Mouse (Mus musculus) spleen, adult 12 weeks (tissue): ENCODE results near the gene Tut1.

Source experiments
- DNase-seq: peaks from one replicate; pipeline ENCODE4 v3.0.0; 2022; ENCODE audit warnings: low spot score

The Tut1 gene

DNA sequence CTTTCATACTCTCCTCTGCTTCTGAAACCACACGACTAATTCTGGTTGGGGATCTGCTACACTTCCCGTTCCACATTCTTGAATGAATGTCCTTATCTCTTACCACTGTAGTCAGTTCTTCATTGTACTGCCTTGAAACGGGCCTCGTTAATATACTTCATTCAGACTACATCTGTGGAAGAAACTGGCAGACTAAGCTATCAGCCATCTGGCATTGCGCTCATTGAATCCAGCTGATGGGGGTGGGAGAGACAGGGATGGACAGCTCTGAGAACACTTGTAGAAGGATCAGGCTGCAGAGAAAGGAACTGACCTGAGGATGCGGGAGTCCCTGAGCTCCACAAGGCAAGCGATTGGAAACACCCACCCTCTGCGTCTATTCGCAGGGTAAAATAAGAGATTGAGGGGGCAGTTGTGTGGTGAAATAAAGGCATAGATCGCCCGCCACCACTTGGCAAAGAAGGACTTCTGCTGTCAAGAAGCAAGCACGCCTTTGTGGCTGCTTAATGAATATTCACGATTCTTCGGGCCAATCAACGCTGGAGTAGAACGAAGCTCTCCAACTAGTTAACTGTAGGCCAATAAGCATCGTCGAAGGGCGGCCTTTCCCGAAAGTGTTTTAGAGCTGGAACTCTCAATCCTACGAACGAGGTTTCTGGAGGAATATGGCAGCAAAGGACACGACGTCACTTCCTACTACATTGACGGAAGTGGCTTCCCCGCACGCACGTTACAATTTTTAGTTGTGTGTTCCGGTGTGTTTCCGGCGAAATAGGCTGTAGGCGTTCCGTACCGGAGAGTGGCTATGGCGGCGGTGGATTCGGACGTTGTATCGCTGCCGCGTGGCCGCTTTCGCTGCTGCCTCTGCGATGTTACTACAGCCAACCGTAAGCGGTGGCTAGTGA, at the start of gene Tut1:
Tut1 (plus strand) TSS at position 713 of the 905 bp plus-strand sequence.
- DNase-seq: peak; percentile 83

DNA sequence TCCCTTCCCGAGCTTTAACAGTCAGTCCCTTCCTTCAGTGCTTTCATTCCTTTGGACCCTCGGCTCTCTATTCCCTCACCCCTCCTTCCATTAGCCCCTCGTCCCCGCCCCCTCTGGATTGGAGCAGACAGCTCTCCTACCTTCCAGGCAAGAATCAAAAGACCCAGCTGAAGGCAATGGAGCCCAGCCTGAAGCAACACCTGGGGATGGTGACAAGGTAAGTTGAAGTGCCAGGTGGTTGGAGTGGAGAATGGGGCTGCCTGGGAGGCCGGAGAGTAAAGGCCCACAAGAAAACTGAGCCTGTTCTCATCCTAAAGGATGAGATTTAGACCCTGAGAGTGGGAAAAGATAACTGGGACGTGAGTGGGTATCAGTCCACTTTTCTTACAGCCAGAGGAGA, 45.1 kb upstream of the Tut1 start:
- DNase-seq: no peak

DNA sequence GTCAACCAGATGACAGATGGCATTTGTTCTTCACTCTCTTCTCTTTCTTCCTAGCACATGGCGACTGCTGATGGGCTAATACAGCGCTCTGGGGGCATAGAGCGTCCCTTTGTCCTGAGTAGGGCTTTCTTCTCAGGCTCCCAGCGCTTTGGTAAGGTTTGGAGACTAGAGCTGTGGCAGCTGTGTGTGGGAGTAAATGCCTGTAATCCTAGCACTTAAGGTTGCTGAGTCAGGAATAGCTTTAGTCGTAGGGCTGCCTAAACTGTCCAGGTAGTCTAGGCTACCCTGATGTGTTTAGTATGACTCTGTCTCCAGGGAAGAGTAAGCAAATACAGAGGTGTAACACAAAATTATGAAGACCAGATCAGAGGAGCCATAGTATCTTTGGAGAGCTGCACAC, 41.8 kb upstream of the Tut1 start:
- no peak for DNase-seq

DNA sequence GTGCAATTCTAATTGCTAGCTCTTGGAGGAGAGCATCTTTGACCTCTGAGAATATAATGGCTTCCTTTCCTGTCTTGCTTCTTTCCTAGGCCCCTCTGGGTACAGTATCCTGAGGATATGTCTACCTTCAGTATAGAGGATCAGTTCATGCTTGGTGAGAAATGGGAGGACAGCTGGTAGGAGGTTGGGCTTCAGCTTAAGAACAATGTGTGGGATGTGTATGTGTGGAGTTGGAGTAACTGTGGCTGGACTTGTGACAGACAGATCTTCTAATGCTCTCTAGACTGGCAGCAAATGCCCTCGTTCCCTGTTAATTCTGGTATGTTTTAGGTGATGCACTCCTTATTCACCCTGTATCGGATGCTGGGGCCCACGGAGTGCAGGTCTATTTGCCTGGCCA, 39.4 kb upstream of the Tut1 start:
- DNase-seq: no peak

DNA sequence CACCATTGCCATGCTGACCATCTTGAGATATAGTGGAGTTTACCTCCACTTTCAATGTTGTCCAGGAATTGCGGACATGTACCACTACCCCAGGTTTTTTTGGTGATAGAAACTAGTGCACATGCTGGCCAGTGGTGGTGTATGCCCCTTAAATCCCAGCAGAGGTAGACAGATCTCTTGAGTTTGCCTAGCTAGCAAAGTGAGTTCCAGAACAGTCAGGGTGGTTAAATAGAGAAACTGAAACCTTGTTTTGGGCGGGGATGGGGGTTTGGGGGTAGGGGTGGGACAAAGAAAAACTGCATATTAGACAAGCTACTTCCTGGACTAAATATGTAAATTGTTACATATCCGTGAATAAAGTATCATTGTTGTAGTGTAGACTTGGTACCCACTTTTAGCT, 34.6 kb upstream of the Tut1 start:
- DNase-seq: no peak

DNA sequence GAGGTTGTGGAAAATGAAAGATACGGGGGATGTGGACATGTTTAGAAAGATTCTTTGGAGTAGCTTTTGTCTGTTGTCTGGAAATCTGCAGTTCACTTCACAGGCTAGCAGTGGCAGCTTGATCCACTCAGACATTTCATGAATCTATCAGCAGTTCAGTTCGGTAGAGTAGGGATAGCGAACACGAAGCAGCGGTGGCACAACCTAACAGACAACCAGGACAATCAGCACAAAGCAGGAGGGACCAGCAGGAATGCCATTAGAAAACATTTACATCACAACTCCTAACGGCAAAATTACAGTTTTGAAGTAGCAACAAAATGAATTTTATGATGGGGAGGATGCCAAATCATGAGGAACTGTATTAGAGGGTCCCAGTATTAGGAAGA, 34.0 kb upstream of the Tut1 start:
- DNase-seq: no peak

DNA sequence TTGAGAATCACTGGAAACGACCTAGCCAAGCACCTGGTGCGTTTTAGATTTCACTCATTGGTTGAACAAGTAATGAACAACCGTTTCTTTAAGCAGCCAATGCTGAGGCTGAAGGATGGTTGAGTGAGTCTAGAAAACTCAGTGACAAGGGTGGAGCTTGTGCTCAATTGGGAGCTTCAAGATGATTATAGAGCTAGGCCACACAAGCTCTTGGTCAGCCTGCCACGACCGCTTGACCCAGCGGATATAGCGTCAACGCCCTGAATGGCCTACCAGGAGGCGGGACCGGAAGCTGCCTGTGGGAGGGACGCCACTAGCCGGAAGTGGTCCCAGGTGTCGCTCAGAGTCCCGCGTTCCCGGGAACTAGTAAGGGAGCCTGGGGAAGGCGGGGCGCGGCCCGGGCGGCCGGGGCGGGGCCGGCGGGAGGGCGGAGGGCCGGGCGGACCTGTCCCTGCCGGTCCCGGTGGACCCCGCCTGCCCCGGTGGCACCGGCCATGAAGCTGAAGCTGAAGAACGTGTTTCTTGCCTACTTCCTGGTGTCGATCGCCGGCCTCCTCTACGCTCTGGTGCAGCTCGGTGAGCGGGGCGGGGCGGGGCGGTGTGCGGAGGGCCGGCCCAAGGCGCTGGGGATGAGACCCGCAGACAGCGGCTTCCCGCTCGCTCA, 33.4 kb upstream of the Tut1 start, which contains the start of gene B3gat3:
B3gat3 (plus strand) TSS at position 302 of the 664 bp plus-strand sequence.
- DNase-seq: peak; percentile 85

DNA sequence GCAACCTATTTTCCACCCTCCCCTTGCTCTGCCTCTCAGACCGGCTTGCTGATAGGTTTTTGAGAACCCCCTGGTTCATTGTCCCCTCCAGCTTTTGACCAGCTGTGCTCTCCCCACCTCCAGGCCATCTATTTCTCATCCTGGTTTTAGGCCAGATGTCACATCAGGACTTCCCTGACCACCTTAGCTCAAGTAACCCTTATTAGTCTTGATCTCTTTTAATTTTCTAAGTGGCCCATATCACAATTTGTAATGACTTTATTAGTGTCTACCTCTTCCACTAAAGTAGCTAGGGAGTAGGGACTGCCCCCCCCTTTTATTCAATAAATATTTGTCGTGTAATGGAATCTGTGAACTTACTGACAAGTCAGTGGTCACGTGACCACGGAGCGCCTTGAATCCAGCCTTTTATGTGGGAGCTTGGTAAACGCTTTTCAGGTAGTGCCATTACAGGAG, 32.8 kb upstream of the Tut1 start:
- DNase-seq: no peak

DNA sequence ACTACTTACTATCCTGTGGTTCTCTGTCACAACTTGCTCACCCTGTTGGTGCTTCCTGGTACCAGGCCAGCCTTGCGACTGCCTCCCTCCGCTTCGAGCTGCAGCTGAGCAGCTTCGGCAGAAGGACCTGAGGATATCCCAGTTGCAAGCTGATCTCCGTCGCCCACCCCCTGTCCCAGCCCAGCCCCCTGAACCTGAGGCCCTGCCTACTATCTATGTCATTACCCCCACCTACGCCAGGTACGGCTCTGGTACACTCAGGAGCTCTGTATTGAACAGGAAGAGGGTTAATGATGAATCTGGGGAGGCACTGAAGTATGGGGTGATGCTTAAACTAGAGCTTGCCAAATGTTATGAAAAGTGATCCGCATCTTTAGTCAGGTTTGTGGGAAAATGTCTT, 31.9 kb upstream of the Tut1 start:
- no peak for DNase-seq

DNA sequence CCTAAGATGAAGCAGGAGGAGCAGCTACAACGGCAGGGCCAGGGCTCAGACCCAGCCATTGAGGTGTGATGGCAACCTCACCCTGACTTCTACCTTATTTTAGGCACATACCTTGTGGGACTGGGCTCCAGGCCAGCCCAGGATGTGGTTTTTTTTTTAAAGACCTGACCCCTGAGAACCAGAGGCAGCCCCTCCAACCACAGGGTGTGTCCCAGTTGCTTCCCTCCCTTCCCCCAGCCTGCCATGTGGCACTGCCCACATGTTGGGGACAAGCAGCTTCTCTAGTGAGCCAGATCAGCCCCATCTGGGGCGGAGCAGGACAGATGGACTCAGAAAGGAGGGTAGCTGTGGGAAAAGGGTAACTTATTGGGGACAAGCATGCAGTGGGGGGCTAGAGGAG, 26.9 kb upstream of the Tut1 start:
- no peak for DNase-seq

DNA sequence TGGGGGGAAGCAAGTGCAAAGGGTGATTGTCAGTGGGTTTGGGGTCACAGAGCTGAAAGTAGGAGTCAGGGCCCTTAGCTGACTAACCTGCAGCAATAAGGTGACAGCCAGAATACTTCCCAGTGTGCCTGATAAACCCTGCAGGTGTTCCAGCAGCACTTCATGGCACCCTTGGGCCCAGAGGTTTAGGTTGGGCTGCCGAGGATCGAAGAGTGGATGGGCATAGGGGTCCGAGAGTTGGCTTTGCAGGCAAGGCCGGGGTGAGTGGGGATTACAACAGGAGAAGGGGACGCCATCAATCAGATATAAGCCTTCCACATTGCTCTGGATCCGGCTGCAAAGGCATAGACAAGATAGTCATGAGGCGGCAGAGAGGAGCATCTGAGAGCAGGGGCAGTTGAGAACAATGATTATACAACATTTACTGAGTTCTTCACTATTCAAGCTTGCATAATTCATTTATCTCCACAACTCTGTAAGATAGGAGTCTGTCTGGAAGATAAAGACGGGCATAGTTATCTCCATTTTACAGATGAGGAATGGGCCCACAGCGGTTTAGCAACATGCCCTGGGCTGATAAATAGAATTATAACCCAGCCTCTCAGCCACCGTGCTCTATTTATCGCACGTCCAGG, 25.6 kb upstream of the Tut1 start:
- DNase-seq: no peak

DNA sequence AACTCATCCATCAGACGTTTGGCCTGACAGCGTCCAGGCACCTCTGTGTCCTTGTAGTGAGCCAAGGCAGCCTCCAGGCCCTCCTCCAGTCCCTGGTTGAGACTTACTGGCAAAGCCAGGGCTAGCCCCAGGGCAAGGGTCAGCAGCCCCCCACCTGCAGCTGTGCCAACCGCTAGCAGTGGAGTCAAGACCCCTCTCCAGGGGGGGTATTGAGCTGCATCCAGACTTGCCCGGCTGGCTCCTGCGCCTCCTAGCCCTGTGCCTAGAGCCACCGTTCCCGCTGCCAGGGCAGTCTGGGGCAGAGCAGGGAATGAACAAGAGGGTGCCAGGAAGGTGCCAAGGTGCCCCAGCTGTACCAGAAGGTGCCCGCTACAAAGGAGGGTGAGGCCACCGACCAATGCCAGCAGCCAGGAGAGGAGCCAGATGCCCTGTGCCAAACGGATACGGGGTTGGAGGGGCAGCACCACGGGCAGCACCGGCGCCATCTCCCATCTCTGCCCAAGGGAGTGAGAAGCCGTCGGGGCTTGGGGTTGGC, 24.9 kb upstream of the Tut1 start:
- no peak for DNase-seq

DNA sequence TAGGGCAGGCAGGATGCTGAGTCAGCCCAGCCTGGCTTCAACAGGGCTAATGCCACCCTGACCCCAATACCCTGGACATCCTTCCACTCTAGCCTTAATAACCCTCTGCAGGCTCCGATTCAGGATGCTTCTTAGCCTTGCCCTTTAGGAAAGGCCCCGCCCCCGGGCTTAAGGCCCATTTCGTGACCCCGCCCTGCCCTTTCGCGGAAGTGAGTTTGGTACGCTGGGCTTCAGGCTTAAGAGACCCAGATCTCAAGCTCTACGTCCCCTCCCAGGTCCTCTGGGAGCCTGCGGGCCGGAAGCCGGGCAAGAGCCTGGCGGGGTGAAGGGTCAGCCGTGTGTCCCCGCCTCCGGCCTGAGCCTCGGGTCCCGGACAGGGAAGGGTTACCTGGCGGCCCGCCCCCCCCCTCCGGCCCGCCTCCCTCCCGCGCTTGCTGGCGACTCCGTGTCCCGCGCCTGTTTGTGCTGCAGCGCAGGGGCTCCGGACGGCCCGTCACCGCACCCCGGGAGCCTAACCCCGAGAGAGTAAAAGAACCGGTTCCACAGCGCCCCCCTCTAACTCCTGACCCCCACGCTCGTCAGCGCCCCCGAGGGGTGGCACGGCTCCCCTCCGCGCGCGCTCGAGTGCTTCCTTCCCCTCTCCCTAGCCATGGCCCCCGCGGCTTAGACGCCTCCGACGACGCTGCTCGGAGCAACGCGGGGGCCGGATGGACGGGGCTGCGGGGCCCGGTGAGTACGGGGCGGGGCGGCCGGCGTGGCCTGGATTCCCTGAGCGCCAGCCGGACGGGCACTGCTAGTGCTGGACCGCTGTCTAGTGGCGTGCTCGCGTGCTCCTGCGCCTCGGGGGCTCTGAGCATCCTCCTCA, 24.2 kb upstream of the Tut1 start, which contains the start of the genes Rom1 and Eml3:
Rom1 (minus strand) TSS at position 133 of the 865 bp plus-strand sequence.
Eml3 (plus strand) TSS at position 329 of the 865 bp plus-strand sequence.
- DNase-seq: peak; percentile 81

DNA sequence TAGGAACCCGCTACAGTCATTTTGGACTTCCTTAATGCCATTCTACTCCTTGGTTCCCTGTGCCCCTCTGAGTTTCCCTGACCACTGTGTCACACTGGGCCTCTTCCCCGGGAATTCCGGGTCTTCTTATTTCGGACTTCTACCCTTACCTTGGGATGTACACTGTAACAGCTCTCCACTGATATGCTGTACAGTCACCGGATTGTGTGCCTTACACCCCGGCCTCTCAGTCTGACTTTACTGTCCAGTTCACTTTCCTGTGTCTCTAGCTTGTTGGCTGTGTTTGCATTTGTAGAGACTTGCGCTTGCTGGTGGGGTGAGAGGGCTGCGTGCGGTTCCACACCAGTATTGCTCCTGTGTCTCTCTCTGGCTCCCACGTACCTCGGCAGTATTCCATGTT, 23.5 kb upstream of the Tut1 start:
- DNase-seq: no peak

DNA sequence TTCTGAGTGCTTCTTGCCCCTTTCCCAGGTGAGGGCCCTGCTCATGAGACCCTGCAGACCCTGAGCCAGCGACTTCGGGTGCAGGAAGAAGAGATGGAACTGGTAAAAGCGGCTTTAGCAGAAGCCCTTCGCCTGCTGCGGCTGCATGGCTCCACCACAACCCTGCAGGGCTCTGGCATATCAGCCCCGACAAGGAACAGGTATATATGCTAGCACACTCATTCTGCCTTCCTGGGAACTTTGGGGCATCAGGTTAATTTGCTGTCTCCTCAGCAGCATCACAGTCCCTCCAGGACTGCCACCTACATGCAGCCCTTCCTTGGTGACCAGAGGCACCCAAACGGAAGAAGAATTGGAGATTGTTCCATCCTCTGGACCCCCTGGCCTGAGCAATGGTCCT, 22.9 kb upstream of the Tut1 start:
- DNase-seq: no peak

DNA sequence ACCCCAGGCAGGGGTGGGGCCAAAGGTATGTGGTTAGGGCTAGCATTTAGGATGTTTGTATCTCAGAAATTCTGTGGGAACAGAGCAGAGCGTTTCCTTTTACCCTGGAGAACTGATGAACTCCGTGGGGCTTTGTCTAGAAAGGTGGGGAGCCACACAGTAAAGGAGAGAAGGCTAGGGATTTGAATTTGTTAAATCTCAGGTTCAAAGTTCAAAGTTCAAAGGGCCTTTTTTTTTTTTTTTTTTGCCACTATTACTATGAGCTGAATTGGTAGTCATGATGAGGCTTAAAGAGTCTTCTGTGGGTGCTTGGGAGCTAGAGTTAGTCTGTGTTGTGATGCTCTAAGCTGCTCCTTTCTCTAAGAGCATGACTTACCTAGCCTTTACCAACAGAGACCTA, 16.9 kb upstream of the Tut1 start:
- no peak for DNase-seq

DNA sequence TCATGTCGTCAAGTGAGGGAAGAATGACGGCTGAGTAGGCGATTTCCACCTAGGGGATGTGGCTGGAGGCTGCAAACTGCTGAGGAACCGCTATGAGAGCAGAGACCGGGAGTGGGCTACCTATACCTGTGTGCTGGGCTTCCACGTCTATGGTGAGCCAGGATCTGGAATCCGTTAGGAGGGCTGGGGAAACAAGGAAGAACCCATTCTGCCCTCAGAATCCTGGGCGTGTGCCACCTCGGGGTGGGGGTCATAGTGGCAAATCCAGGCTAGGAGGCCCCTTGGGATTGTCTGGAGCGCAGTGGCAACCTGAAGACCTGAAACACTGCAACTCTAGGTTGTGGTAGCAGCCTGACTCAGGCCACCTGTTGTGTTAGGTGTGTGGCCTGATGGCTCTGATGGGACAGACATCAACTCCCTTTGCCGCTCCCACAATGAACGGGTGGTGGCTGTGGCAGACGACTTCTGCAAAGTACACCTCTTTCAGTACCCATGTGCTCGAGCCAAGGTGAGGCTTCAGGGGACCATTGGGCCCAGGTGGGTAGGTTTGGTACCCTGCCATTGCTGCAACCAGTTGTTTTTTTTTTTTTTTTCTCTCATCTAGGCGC, 13.0 kb upstream of the Tut1 start:
- DNase-seq: no peak

DNA sequence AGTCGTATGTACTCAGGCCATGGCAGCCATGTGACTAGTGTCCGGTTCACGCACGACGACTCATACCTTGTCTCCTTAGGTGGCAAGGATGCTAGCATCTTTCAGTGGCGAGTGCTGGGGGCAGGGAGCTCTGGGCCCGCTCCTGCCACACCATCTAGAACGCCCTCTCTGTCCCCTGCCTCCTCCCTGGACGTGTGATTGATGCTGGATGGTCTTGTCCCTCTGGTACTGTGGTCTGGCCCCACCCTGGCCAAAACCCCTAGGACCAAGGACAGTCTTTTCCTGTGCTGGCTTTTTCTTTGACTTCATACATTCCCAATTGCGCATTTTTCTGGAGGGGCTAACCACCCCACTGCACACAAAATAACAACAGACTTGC, 12.5 kb upstream of the Tut1 start:
- DNase-seq: no peak

DNA sequence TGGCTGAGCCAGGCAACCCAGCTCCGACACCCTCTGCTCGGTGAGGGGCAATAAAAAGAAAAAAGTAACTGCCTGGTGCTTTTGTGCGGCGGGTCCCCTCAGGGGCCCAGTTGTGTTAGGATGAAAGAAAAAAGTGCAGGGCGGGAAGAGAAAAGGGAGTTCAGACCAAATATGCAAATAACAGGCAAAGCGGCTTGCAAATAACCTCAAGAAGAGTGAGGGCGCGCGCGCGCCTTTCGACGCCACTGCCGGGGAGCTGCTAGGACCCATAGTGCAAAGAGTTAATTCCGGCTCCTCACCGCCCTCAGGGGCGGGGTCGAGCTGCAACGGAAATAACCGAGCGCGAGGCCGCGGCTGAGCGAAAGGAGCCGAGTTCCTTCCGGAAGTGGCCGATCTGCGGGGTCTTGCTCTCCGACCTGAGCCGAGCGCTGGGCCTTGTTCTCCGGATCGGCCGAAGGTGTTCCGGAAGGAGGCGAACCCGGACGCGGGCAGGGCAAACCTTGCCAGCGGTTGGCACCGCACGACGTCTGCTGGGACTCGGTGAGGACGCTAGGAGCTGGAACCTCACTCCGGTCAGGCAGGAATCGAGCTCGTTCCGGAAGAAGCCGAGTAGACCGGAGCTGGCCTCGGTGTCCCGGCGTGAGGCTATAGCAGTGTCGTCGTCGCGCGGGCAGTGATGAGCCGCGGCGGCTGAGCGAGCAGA, 12.0 kb upstream of the Tut1 start, which contains the start of gene Mta2:
Mta2 (plus strand) TSS at position 361 of the 703 bp plus-strand sequence.
- DNase-seq: peak; percentile 93

DNA sequence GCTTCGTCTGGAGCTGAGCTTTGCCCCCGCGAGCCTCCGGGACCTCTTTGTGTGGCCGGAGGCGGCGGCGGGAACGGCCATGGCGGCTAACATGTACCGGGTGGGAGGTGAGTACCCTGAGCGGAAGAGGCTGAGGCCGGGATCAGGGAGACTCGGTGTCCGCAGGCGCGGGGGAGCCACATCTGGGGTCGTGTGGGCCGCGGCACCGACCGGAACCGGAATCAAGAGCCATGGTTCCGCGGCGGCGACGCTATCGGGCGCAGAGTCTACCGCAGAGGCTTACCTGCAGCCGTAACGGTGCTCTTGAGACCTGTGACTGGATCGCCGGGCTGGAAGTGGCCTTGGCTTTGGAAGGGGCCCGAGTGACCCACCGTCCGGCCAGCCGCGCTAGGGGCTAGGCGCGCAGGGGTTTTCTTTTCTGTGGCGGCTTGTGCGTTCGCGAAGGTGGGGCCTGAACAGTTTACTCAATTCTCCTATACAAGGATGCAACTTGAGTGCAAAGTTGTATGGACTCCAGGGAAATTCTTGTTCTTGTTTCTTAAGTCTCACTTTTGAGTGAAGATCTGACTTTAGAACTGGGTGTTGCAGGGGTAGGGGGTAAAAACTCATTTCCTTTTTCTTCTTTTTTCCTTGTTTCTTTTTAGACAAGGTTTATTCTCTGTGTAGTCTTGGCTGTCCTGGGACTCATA, 11.2 kb upstream of the Tut1 start:
- DNase-seq: no peak
